Mouse (Mus musculus): ENCODE results near the gene Gmcl1.

The Gmcl1 gene

GRCm38 (mm10) chr6:86733183-86733876, at the start of gene Gmcl1:
Gene Gmcl1 (minus strand): TSS chr6:86733383.
- DNase-seq, result peak; percentile 95

- DNase-seq, result no peak
Observed at GRCm38 (mm10) chr6:86782342-86782741, 49.2 kb upstream of the Gmcl1 start.

- no peak for DNase-seq
Observed at GRCm38 (mm10) chr6:86781361-86781957, 48.3 kb upstream of the Gmcl1 start.

GRCm38 (mm10) chr6:86778910-86779594, 45.9 kb upstream of the Gmcl1 start:
- DNase-seq, result no peak

- DNase-seq, result no peak
Observed at GRCm38 (mm10) chr6:86777181-86777580, 44.0 kb upstream of the Gmcl1 start.

- DNase-seq, result peak; percentile 41
Observed at GRCm38 (mm10) chr6:86776706-86777071, 43.5 kb upstream of the Gmcl1 start.

- no peak for DNase-seq
Observed at GRCm38 (mm10) chr6:86776001-86776705, 43.0 kb upstream of the Gmcl1 start.

GRCm38 (mm10) chr6:86774937-86775336, 41.8 kb upstream of the Gmcl1 start:
- no peak for DNase-seq

GRCm38 (mm10) chr6:86773830-86774229, 40.6 kb upstream of the Gmcl1 start:
- DNase-seq, result no peak

- DNase-seq, result peak; percentile 65
Observed at GRCm38 (mm10) chr6:86772631-86773030, 39.4 kb upstream of the Gmcl1 start.

- DNase-seq, result no peak
Observed at GRCm38 (mm10) chr6:86768938-86769337, 35.8 kb upstream of the Gmcl1 start.

GRCm38 (mm10) chr6:86768186-86768776, 35.1 kb upstream of the Gmcl1 start:
- DNase-seq, result no peak

GRCm38 (mm10) chr6:86767465-86767864, 34.3 kb upstream of the Gmcl1 start:
- no peak for DNase-seq

- DNase-seq, result no peak
Observed at GRCm38 (mm10) chr6:86765637-86766059, 32.5 kb upstream of the Gmcl1 start.

- no peak for DNase-seq
Observed at GRCm38 (mm10) chr6:86754105-86754863, 21.1 kb upstream of the Gmcl1 start.

GRCm38 (mm10) chr6:86752843-86753485, 19.8 kb upstream of the Gmcl1 start:
- no peak for DNase-seq

GRCm38 (mm10) chr6:86750961-86751360, 17.8 kb upstream of the Gmcl1 start:
- DNase-seq, result no peak

- no peak for DNase-seq
Observed at GRCm38 (mm10) chr6:86749817-86750216, 16.6 kb upstream of the Gmcl1 start.

GRCm38 (mm10) chr6:86747171-86747570, 14.0 kb upstream of the Gmcl1 start:
- DNase-seq, result peak; percentile 39

GRCm38 (mm10) chr6:86740652-86741051, 7.5 kb upstream of the Gmcl1 start:
- no peak for DNase-seq

- DNase-seq, result no peak
Observed at GRCm38 (mm10) chr6:86736830-86737229, 3.6 kb upstream of the Gmcl1 start.

- DNase-seq, result no peak
Observed at GRCm38 (mm10) chr6:86736313-86736712, 3.1 kb upstream of the Gmcl1 start.

All from right cerebral cortex, adult 18-20 months (tissue).